Mouse (Mus musculus): ENCODE results near the gene Diras2. TPM values are rescaled to one million over a fixed set of nuclear protein-coding genes. Genes with fewer than 3 reads are reported as not detected.

The Diras2 gene
- polyA plus RNA-seq, 1 experiment from 2014 or later: 0.39 TPM

GRCm38 (mm10) chr13:52546288-52546687 lies 15.2 kb upstream of the Diras2 start:
- no peak for ATAC-seq (ENCODE audit: low FRiP score, low TSS enrichment)
- Histone ChIP-seq H3K9ac (ENCODE audit: low read length) (no peak overlapping the region), H3K4me3 (ENCODE audit: low read depth, low read length) (no peak overlapping the region), H3K27me3 (ENCODE audit: control insufficient read depth, insufficient read depth, low read length) (no peaks in the 10 kb centered on the region), H3K4me1 (replicated peaks; ENCODE audit: control insufficient read depth, insufficient read depth) (no peaks in the 10 kb centered on the region), H3K9me3 (ENCODE audit: control insufficient read depth, low read length) (no peaks in the 10 kb centered on the region), H3K36me3 (ENCODE audit: control insufficient read depth, insufficient read depth, low read length) (no peaks in the 10 kb centered on the region), H3K27ac (replicated peaks) (no peak overlapping the region), H3K4me2 (replicated peaks; ENCODE audit: low read depth) (no peak overlapping the region)
- no peak for TF ChIP-seq EP300 (optimal IDR thresholded peaks at IDR 0.05)
- no peak for TF ChIP-seq CTCF (IDR thresholded peaks at IDR 0.05; ENCODE audit: low read depth)
- DNase-seq (ENCODE audit: low spot score): no peak
- 57% methylated on average over 6 of the region's 6 CpGs for WGBS

DNA sequence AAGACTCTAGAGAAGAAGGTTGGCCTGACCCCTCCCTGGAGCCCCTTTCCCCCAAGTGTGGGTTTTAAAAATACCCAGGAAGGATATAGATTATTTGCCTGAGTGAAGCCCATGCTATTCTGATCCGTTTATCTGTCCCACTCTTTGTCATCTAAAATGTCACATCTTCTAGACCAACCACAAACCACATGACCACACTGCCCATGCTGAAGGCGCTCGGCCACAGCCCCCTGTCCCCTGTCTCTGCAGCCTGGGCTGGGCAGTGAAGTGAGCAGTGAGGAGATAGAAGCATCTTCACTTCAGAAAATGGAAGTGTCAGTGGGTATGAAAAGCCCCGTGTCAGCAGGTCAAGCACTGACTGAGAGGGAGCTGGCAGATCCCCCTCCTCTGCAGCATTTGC lies 11.6 kb upstream of the Diras2 start:
- no peak for DNase-seq (ENCODE audit: low spot score)
- Histone ChIP-seq H3K36me3 (ENCODE audit: control insufficient read depth, insufficient read depth, low read length) (no peaks in the 10 kb centered on the region), H3K4me3 (ENCODE audit: low read depth, low read length) (no peak overlapping the region), H3K4me2 (replicated peaks; ENCODE audit: low read depth) (no peak overlapping the region), H3K9me3 (ENCODE audit: control insufficient read depth, low read length) (no peaks in the 10 kb centered on the region), H3K4me1 (replicated peaks; ENCODE audit: control insufficient read depth, insufficient read depth) (no peaks in the 10 kb centered on the region), H3K27me3 (ENCODE audit: control insufficient read depth, insufficient read depth, low read length) (no peaks in the 10 kb centered on the region), H3K9ac (ENCODE audit: low read length) (no peak overlapping the region), H3K27ac (replicated peaks) (no peak overlapping the region)
- no peak for ATAC-seq (ENCODE audit: low FRiP score, low TSS enrichment)
- 74% methylated on average over 4 of the region's 4 CpGs for whole genome bisulfite sequencing
- no peak for TF ChIP-seq CTCF (IDR thresholded peaks at IDR 0.05; ENCODE audit: low read depth)

GRCm38 (mm10) chr13:52542036-52542526 lies 11.0 kb upstream of the Diras2 start:
- no peak for DNase-seq (ENCODE audit: low spot score)
- Histone ChIP-seq H3K4me1 (replicated peaks; ENCODE audit: control insufficient read depth, insufficient read depth) (no peaks in the 10 kb centered on the region), H3K9ac (ENCODE audit: low read length) (no peak overlapping the region), H3K36me3 (ENCODE audit: control insufficient read depth, insufficient read depth, low read length) (no peaks in the 10 kb centered on the region), H3K27me3 (ENCODE audit: control insufficient read depth, insufficient read depth, low read length) (no peaks in the 10 kb centered on the region), H3K27ac (replicated peaks) (no peak overlapping the region), H3K4me2 (replicated peaks; ENCODE audit: low read depth) (no peak overlapping the region), H3K9me3 (ENCODE audit: control insufficient read depth, low read length) (no peaks in the 10 kb centered on the region), H3K4me3 (ENCODE audit: low read depth, low read length) (no peak overlapping the region)
- TF ChIP-seq EP300 (optimal IDR thresholded peaks at IDR 0.05) (no peak), CTCF (IDR thresholded peaks at IDR 0.05; ENCODE audit: low read depth) (no peak)
- 44% methylated on average over 8 of the region's 8 CpGs for WGBS
- ATAC-seq (ENCODE audit: low FRiP score, low TSS enrichment): no peak

GRCm38 (mm10) chr13:52541385-52542035 lies 10.4 kb upstream of the Diras2 start:
- no peak overlapping the region for H3K4me2 ChIP-seq (replicated peaks; ENCODE audit: low read depth)
- no peaks in the 10 kb centered on the region for H3K36me3 ChIP-seq (ENCODE audit: control insufficient read depth, insufficient read depth, low read length)
- 46% methylated on average over 5 of the region's 5 CpGs for WGBS
- H3K9me3 ChIP-seq (ENCODE audit: control insufficient read depth, low read length): no peaks in the 10 kb centered on the region
- no peak for ATAC-seq (ENCODE audit: low FRiP score, low TSS enrichment)
- H3K4me3 ChIP-seq (ENCODE audit: low read depth, low read length): no peak overlapping the region
- no peaks in the 10 kb centered on the region for H3K4me1 ChIP-seq (replicated peaks; ENCODE audit: control insufficient read depth, insufficient read depth)
- no peak overlapping the region for H3K27ac ChIP-seq (replicated peaks)
- H3K9ac ChIP-seq (ENCODE audit: low read length): no peak overlapping the region
- no peak for DNase-seq (ENCODE audit: low spot score)
- TF ChIP-seq EP300 (optimal IDR thresholded peaks at IDR 0.05) (no peak), CTCF (IDR thresholded peaks at IDR 0.05; ENCODE audit: low read depth) (no peak)
- no peaks in the 10 kb centered on the region for H3K27me3 ChIP-seq (ENCODE audit: control insufficient read depth, insufficient read depth, low read length)

DNA sequence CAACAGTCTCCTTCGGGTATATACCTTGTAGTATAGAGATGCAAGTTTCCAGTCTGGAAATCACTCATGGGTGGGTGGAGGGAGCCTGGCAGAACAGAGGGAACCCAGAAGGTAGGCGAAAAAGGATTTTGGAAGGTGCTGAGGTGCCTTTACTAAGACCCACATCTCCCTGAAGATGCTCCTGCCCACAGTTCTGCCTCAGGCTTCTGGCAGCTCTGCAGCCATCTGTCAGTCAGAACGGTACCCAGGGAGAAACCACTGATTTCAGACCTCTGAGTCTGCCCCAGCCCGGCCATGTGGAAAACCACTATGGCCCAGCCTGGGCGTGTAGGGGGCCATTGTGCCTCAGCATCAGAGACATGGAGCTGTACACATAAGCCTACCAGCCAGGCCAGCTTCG lies 8.4 kb upstream of the Diras2 start:
- no peak overlapping the region for H3K4me3 ChIP-seq (ENCODE audit: low read depth, low read length)
- no peak for ATAC-seq (ENCODE audit: low FRiP score, low TSS enrichment)

GRCm38 (mm10) chr13:52538588-52539116 lies 7.6 kb upstream of the Diras2 start:
- Histone ChIP-seq H3K9me3 (ENCODE audit: control insufficient read depth, low read length) (no peaks in the 10 kb centered on the region), H3K9ac (ENCODE audit: low read length) (no peak overlapping the region), H3K4me2 (replicated peaks; ENCODE audit: low read depth) (no peak overlapping the region), H3K4me3 (ENCODE audit: low read depth, low read length) (no peak overlapping the region), H3K27me3 (ENCODE audit: control insufficient read depth, insufficient read depth, low read length) (no peaks in the 10 kb centered on the region), H3K27ac (replicated peaks) (no peak overlapping the region), H3K4me1 (replicated peaks; ENCODE audit: control insufficient read depth, insufficient read depth) (no peaks in the 10 kb centered on the region), H3K36me3 (ENCODE audit: control insufficient read depth, insufficient read depth, low read length) (no peaks in the 10 kb centered on the region)
- DNase-seq (ENCODE audit: low spot score): no peak
- TF ChIP-seq CTCF (IDR thresholded peaks at IDR 0.05; ENCODE audit: low read depth) (peak; percentile 37), EP300 (optimal IDR thresholded peaks at IDR 0.05) (no peak)
- WGBS: 88% methylated on average over 9 of the region's 9 CpGs
- ATAC-seq (ENCODE audit: low FRiP score, low TSS enrichment): no peak

More for the DNA sequence above, 8.4 kb upstream of the Diras2 start:
- H3K9ac ChIP-seq (ENCODE audit: low read length): no peak overlapping the region
- H3K27ac ChIP-seq (replicated peaks): no peak overlapping the region
- WGBS: 90% methylated on average over 6 of the region's 6 CpGs
- no peak overlapping the region for H3K4me2 ChIP-seq (replicated peaks; ENCODE audit: low read depth)
- no peaks in the 10 kb centered on the region for H3K9me3 ChIP-seq (ENCODE audit: control insufficient read depth, low read length)
- no peak for TF ChIP-seq EP300 (optimal IDR thresholded peaks at IDR 0.05)
- no peak for TF ChIP-seq CTCF (IDR thresholded peaks at IDR 0.05; ENCODE audit: low read depth)
- DNase-seq (ENCODE audit: low spot score): no peak
- H3K4me1 ChIP-seq (replicated peaks; ENCODE audit: control insufficient read depth, insufficient read depth): no peaks in the 10 kb centered on the region
- no peaks in the 10 kb centered on the region for H3K27me3 ChIP-seq (ENCODE audit: control insufficient read depth, insufficient read depth, low read length)
- no peaks in the 10 kb centered on the region for H3K36me3 ChIP-seq (ENCODE audit: control insufficient read depth, insufficient read depth, low read length)

Data from stomach, postnatal 0 days (tissue).